Mouse (Mus musculus) ES-Bruce4 (cell line): ENCODE measurements around the gene Dlx5. TPM values are rescaled to one million over a fixed set of nuclear protein-coding genes. Genes with fewer than 3 reads are reported as not detected.

Experiments used
- H3K27ac ChIP-seq: 2 replicates; pipeline ENCODE4 v1.5.1; 2012; ENCODE audit warnings: low read length, inconsistent platforms; ENCODE audit not compliant: insufficient read depth
- H3K27me3 ChIP-seq: 2 replicates; pipeline ENCODE4 v1.6.1; 2012; ENCODE audit warnings: mild to moderate bottlenecking, low read length, inconsistent platforms; ENCODE audit not compliant: control insufficient read depth, poor library complexity, insufficient read depth, severe bottlenecking
- H3K36me3 ChIP-seq: 2 replicates; pipeline ENCODE4 v1.6.1; 2012; ENCODE audit warnings: inconsistent platforms, mild to moderate bottlenecking, low read length, moderate library complexity; ENCODE audit not compliant: control insufficient read depth, poor library complexity, insufficient read depth, severe bottlenecking
- H3K4me1 ChIP-seq: one replicate; pipeline ENCODE4 v1.8.1; 2011; ENCODE audit warnings: low read length; ENCODE audit not compliant: control insufficient read depth, insufficient read depth
- H3K4me3 ChIP-seq: 2 replicates; pipeline ENCODE4 v1.5.1; 2011; ENCODE audit warnings: low read depth, mild to moderate bottlenecking, low read length
- H3K9ac ChIP-seq: 2 replicates; pipeline ENCODE4 v1.6.1; 2012; ENCODE audit warnings: low read depth, mild to moderate bottlenecking, inconsistent platforms; ENCODE audit not compliant: poor library complexity, severe bottlenecking
- H3K9me3 ChIP-seq: replicated peaks from 2 replicates; pipeline ENCODE4 v1.6.1; 2012; ENCODE audit warnings: mild to moderate bottlenecking, low read length, inconsistent platforms; ENCODE audit not compliant: control insufficient read depth, poor library complexity, insufficient read depth, severe bottlenecking
- CTCF ChIP-seq: IDR thresholded peaks from one replicate; pipeline ENCODE4 v1.8.1; 2011; ENCODE audit warnings: low read depth, low read length
- EP300 ChIP-seq: IDR thresholded peaks from 2 replicates; pipeline ENCODE4 v1.6.1; 2011; ENCODE audit warnings: low read depth, low read length; ENCODE audit not compliant: insufficient read depth
- POLR2A ChIP-seq: IDR thresholded peaks from one replicate; pipeline ENCODE4 v1.8.1; 2011; ENCODE audit warnings: low read length; ENCODE audit not compliant: insufficient read depth
- polyA plus RNA-seq: library from polyadenylated mRNA; stranded (reverse); fragments of >200 nt; gene quantifications from 2 replicates; pipeline ENCODE4 v1.2.4, GENCODE M21; 2011; ENCODE audit warnings: low read depth; ENCODE audit not compliant: missing spikeins, insufficient read depth, insufficient read length

Dlx5 gene
- polyA plus RNA-seq, 1 experiment, result 0.42 TPM

- H3K27ac ChIP-seq, result no peak overlapping the region
- no peaks in the 10 kb centered on the region for H3K36me3 ChIP-seq
Measured at GRCm38 (mm10) chr6:6914849-6915525, 33.1 kb upstream of the Dlx5 start.

GRCm38 (mm10) chr6:6914304-6914703, 32.4 kb upstream of the Dlx5 start:
- no peak for TF ChIP-seq POLR2A
- no peak for TF ChIP-seq EP300
- TF ChIP-seq CTCF, result no peak
- no peak overlapping the region for H3K9ac ChIP-seq

More at GRCm38 (mm10) chr6:6914849-6915525, 33.1 kb upstream of the Dlx5 start:
- Histone ChIP-seq H3K4me1 (no peaks in the 10 kb centered on the region), H3K9me3 (no peaks in the 10 kb centered on the region), H3K27me3 (no peaks in the 10 kb centered on the region), H3K9ac (no peak overlapping the region), H3K4me3 (no peak overlapping the region)
- no peak for TF ChIP-seq CTCF
- no peak for TF ChIP-seq EP300
- no peak for TF ChIP-seq POLR2A

DNA sequence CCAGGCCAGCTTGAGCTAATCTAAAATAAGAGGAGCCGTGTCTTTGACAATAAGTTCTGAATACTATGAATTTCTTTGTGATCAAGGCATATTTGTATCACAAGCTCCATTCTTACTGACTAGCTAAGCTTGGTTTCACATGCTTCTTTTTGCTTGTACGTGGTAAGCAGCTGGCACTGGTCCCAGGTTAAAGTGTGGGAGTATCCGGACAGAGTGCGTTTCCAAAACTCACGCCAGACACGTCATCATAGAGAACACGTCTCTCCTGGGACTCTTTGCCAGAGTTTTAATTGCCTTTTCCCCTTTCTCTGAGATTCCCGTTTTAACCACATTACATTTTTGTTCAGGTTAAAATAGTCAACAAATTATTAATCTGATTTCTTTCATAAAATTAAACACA, 27.7 kb upstream of the Dlx5 start:
- Histone ChIP-seq H3K9ac (no peak overlapping the region), H3K27ac (no peak overlapping the region), H3K4me3 (no peak overlapping the region)

More at GRCm38 (mm10) chr6:6914304-6914703, 32.4 kb upstream of the Dlx5 start:
- Histone ChIP-seq H3K9me3 (no peaks in the 10 kb centered on the region), H3K36me3 (no peaks in the 10 kb centered on the region), H3K4me1 (no peaks in the 10 kb centered on the region), H3K27ac (no peak overlapping the region), H3K4me3 (no peak overlapping the region), H3K27me3 (no peaks in the 10 kb centered on the region)

DNA sequence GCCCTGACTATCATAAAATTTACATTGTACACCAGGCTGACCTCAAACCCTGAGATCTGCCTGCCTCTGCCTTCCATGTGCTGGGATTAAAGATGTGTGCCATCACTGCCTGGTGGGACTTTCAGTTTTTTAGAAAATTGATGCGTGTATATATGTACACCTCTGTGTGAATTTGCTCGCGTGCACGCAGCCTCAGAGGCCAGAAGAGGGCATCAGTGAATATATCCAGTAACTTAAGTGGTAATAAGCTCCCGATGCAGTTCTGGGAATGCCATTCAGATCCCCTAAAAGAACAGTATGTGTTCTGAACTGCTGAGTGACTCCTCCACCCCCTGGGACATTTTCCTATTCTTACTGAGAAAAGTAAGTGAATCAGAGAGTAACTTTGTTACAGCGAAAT, 8.2 kb upstream of the Dlx5 start:
- Histone ChIP-seq H3K27me3 (no peaks in the 10 kb centered on the region), H3K36me3 (no peaks in the 10 kb centered on the region), H3K9me3 (no peaks in the 10 kb centered on the region), H3K4me3 (no peak overlapping the region), H3K27ac (no peak overlapping the region), H3K9ac (no peak overlapping the region), H3K4me1 (no peaks in the 10 kb centered on the region)
- TF ChIP-seq EP300, result no peak
- no peak for TF ChIP-seq POLR2A
- peak; percentile 20 for TF ChIP-seq CTCF

More for the DNA sequence above, 27.7 kb upstream of the Dlx5 start:
- Histone ChIP-seq H3K4me1 (no peaks in the 10 kb centered on the region), H3K27me3 (no peaks in the 10 kb centered on the region), H3K36me3 (no peaks in the 10 kb centered on the region), H3K9me3 (no peaks in the 10 kb centered on the region)
- TF ChIP-seq EP300 (no peak), POLR2A (no peak), CTCF (no peak)

DNA sequence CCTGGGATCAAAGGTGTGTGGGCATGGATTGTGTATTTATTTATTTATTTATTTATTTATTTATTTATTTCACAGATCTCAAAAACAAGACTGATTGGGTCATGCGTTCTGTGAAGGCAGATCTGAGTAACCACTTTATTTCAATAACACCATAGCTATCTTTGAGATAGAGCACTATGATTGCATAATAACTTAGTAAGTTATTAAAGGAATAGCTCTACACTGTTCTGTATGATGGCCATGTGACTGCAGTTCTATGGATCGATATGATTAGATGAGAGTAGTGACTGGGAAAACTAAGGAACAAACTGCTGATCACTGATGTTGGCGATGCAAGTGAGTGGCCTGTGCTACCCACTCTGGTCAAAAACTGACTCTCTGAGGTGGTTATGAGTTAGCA, 4.3 kb upstream of the Dlx5 start:
- Histone ChIP-seq H3K9ac (no peak overlapping the region), H3K4me1 (no peaks in the 10 kb centered on the region), H3K27ac (no peak overlapping the region), H3K9me3 (no peaks in the 10 kb centered on the region), H3K36me3 (no peaks in the 10 kb centered on the region), H3K27me3 (peaks cover 3% of the 10 kb centered on the region), H3K4me3 (no peak overlapping the region)
- TF ChIP-seq EP300 (no peak), POLR2A (no peak), CTCF (no peak)

DNA sequence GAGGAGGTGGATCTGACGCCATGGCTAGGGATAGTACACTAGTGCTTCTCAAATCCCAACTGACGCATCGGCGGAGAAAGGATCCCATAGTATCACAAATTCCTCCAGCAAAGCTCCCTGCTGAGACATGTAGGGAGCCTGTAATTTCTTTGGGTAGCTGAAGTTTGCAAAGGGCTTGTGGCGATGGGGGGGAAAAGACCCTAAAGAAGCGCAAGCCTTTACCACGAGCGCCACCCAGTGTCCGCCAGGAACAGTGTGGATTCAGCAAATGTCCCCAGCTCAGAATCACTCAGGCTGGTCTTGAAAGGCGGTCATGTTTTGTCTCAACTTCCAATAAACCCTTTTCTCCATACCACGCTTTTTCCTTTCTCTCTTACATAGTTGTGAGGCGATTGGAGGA, 3.0 kb upstream of the Dlx5 start:
- no peaks in the 10 kb centered on the region for H3K36me3 ChIP-seq
- no peaks in the 10 kb centered on the region for H3K9me3 ChIP-seq
- no peak overlapping the region for H3K9ac ChIP-seq
- peaks cover 16% of the 10 kb centered on the region for H3K27me3 ChIP-seq
- TF ChIP-seq CTCF (peak; percentile 89), POLR2A (no peak)
- no peak overlapping the region for H3K4me3 ChIP-seq
- no peak overlapping the region for H3K27ac ChIP-seq
- H3K4me1 ChIP-seq, result no peaks in the 10 kb centered on the region
